Mouse (Mus musculus) thymus, postnatal 14 days (tissue): Measurements from ENCODE around the gene Lct.
"Not testable (repeated sequence)": the region's sequence is repeated elsewhere in the genome, so short reads cannot be mapped to it uniquely, and the experiment has no call there.

Experiments used
- DNase-seq: peaks from one replicate; pipeline ENCODE4 v3.0.0; 2021

Lct gene

GRCm38 (mm10) chr1:128293524-128293923 lies 34.6 kb downstream of the Lct start:
- DNase-seq: no peak

- no peak for DNase-seq
These were observed 37.8 kb downstream of the Lct start for GRCm38 (mm10) chr1:128290295-128290694.

GRCm38 (mm10) chr1:128285136-128285535 lies 43.0 kb downstream of the Lct start:
- DNase-seq: no peak

GRCm38 (mm10) chr1:128284157-128284690 lies 43.9 kb downstream of the Lct start:
- no peak for DNase-seq

- DNase-seq: no peak
These were observed 45.2 kb downstream of the Lct start for GRCm38 (mm10) chr1:128282924-128283323.

GRCm38 (mm10) chr1:128281753-128282152 lies 46.4 kb downstream of the Lct start:
- DNase-seq: peak; percentile 19

GRCm38 (mm10) chr1:128278563-128278962 lies 49.6 kb downstream of the Lct start:
- no peak for DNase-seq

GRCm38 (mm10) chr1:128275908-128276307 lies 52.2 kb downstream of the Lct start:
- no peak for DNase-seq

GRCm38 (mm10) chr1:128270731-128271130 lies 57.4 kb downstream of the Lct start:
- no peak for DNase-seq

GRCm38 (mm10) chr1:128267061-128267460 lies 61.1 kb downstream of the Lct start:
- not testable (repeated sequence) for DNase-seq

GRCm38 (mm10) chr1:128244727-128245355 lies 83.3 kb downstream of the Lct start:
- DNase-seq: peak; percentile 60

GRCm38 (mm10) chr1:128243996-128244726 lies 84.0 kb downstream of the Lct start:
- peak; percentile 99 for DNase-seq

GRCm38 (mm10) chr1:128243627-128243995 lies 84.5 kb downstream of the Lct start, which contains the start of gene Ubxn4:
Ubxn4 (plus strand) TSS chr1:128243964.
- no peak for DNase-seq

- DNase-seq: no peak
These were observed 92.9 kb downstream of the Lct start for GRCm38 (mm10) chr1:128235181-128235580.
